Mouse (Mus musculus) forebrain, postnatal 0 days (tissue): Measurements from ENCODE around the gene Slc25a34. TPM values are rescaled to one million over a fixed set of nuclear protein-coding genes. Genes with fewer than 3 reads are reported as not detected.

ENCODE experiments used
- ATAC-seq: fragments of 200-750 bp; cut with Nextera tagmentation; 2 replicates; pipeline ENCODE4 v1.8.0; 2017; ENCODE audit warnings: mild to moderate bottlenecking, moderate library complexity
- DNase-seq: peaks from one replicate; pipeline ENCODE4 v3.0.0-alpha.2; 2015
- H3K27ac ChIP-seq: fragments of 300-500 bp; sonication (generic); 2 replicates; pipeline ENCODE4 v1.5.1; 2014; ENCODE audit warnings: low read depth, mild to moderate bottlenecking, antibody characterized with exemption, low read length, moderate library complexity, mixed read lengths
- H3K27me3 ChIP-seq: fragments of 300-500 bp; sonication (generic); 2 replicates; pipeline ENCODE4 v1.6.1; 2014; ENCODE audit warnings: mild to moderate bottlenecking, low read length, mixed read lengths; ENCODE audit not compliant: insufficient read depth
- H3K36me3 ChIP-seq: fragments of 300-500 bp; sonication (generic); 2 replicates; pipeline ENCODE4 v1.6.1; 2014; ENCODE audit warnings: mild to moderate bottlenecking, moderate library complexity; ENCODE audit not compliant: insufficient read depth
- H3K4me1 ChIP-seq: fragments of 300-500 bp; sonication (generic); 2 replicates; pipeline ENCODE4 v1.6.1; 2014; ENCODE audit warnings: antibody characterized with exemption; ENCODE audit not compliant: insufficient read depth
- H3K4me2 ChIP-seq: fragments of 300-500 bp; sonication (generic); 2 replicates; pipeline ENCODE4 v1.6.1; 2014; ENCODE audit warnings: low read depth, mild to moderate bottlenecking, moderate library complexity
- H3K4me3 ChIP-seq: fragments of 300-500 bp; sonication (generic); 2 replicates; pipeline ENCODE4 v1.5.1; 2014; ENCODE audit warnings: low read depth, low read length, mixed read lengths
- H3K9ac ChIP-seq: fragments of 300-500 bp; sonication (generic); 2 replicates; pipeline ENCODE4 v1.6.1; 2014; ENCODE audit warnings: mild to moderate bottlenecking
- H3K9me3 ChIP-seq: fragments of 300-500 bp; sonication (generic); 2 replicates; pipeline ENCODE4 v1.6.1; 2016; ENCODE audit warnings: low read length
- CTCF ChIP-seq: sonication (generic); IDR thresholded peaks from 2 replicates; pipeline ENCODE4 v1.5.1; 2016; ENCODE audit warnings: antibody characterized with exemption, control low read depth, low read depth
- WGBS: fragments of 180-500 bp; shearing (Covaris S2); extraction: QIAGEN DNeasy Blood & Tissue Kit; methylation state at CpG from one replicate; pipeline ENCODE4 v1.1.7; 2014; 5-methylcytosine and 5-hydroxymethylcytosine counted together
- polyA plus RNA-seq: library from polyadenylated mRNA; unstranded; fragments of >200 nt; fragmentation: Nextera tagmentation; extraction: Ambion mirVana; gene quantifications from 2 replicates; pipeline ENCODE4 v1.2.1, GENCODE M21; 2015
- total RNA-seq: library from RNA; depleted of rRNA; stranded (reverse); fragments of >200 nt; gene quantifications from 2 replicates; pipeline ENCODE4 v1.2.3, GENCODE M21; 2014

The Slc25a34 gene
- total and polyA plus RNA-seq, 2 experiments from 2014 or later = 1.1 to 4.0 TPM

GRCm38 (mm10) chr4:141645988-141646387 is 22.4 kb upstream of the Slc25a34 start:
- no peak for ATAC-seq
- H3K4me3 ChIP-seq = no peak overlapping the region
- no peaks in the 10 kb centered on the region for H3K9me3 ChIP-seq
- H3K9ac ChIP-seq = no peak overlapping the region
- no peak for DNase-seq
- no peak overlapping the region for H3K4me2 ChIP-seq
- H3K27me3 ChIP-seq = no peaks in the 10 kb centered on the region
- peaks cover 16% of the 10 kb centered on the region for H3K36me3 ChIP-seq
- H3K4me1 ChIP-seq = no peaks in the 10 kb centered on the region
- no peak for TF ChIP-seq CTCF
- no peak overlapping the region for H3K27ac ChIP-seq
- 96% methylated on average over 8 of the region's 8 CpGs for WGBS

GRCm38 (mm10) chr4:141643118-141643855 is 19.7 kb upstream of the Slc25a34 start:
- TF ChIP-seq CTCF = no peak
- no peak overlapping the region for H3K9ac ChIP-seq
- no peak overlapping the region for H3K4me3 ChIP-seq
- no peaks in the 10 kb centered on the region for H3K4me1 ChIP-seq
- DNase-seq (peak; percentile 66), ATAC-seq (peak; percentile 70)
- H3K27me3 ChIP-seq = no peaks in the 10 kb centered on the region
- 21% methylated on average over 7 of the region's 7 CpGs for WGBS
- no peaks in the 10 kb centered on the region for H3K9me3 ChIP-seq
- H3K4me2 ChIP-seq = no peak overlapping the region
- H3K27ac ChIP-seq = peak overlapping the region; percentile 66
- peaks cover 35% of the 10 kb centered on the region for H3K36me3 ChIP-seq

GRCm38 (mm10) chr4:141641961-141642811 is 18.6 kb upstream of the Slc25a34 start:
- Histone ChIP-seq H3K27ac (no peak overlapping the region), H3K9ac (no peak overlapping the region), H3K27me3 (no peaks in the 10 kb centered on the region), H3K4me1 (no peaks in the 10 kb centered on the region), H3K36me3 (peaks cover 41% of the 10 kb centered on the region), H3K4me3 (no peak overlapping the region), H3K9me3 (no peaks in the 10 kb centered on the region), H3K4me2 (no peak overlapping the region)
- no peak for ATAC-seq
- TF ChIP-seq CTCF = no peak
- DNase-seq = no peak
- 92% methylated on average over 25 of the region's 25 CpGs for WGBS

GRCm38 (mm10) chr4:141641353-141641771 is 17.7 kb upstream of the Slc25a34 start:
- H3K9ac ChIP-seq = no peak overlapping the region
- no peaks in the 10 kb centered on the region for H3K9me3 ChIP-seq
- DNase-seq = no peak
- H3K4me3 ChIP-seq = no peak overlapping the region
- no peak for ATAC-seq
- no peak for TF ChIP-seq CTCF
- no peak overlapping the region for H3K27ac ChIP-seq
- H3K36me3 ChIP-seq = peaks cover 50% of the 10 kb centered on the region
- no peak overlapping the region for H3K4me2 ChIP-seq
- 87% methylated on average over 7 of the region's 7 CpGs for WGBS
- H3K4me1 ChIP-seq = no peaks in the 10 kb centered on the region
- no peaks in the 10 kb centered on the region for H3K27me3 ChIP-seq

GRCm38 (mm10) chr4:141639474-141639873 is 15.9 kb upstream of the Slc25a34 start:
- Histone ChIP-seq H3K9me3 (no peaks in the 10 kb centered on the region), H3K4me1 (no peaks in the 10 kb centered on the region), H3K36me3 (peaks cover 58% of the 10 kb centered on the region), H3K27ac (no peak overlapping the region), H3K4me2 (no peak overlapping the region), H3K4me3 (no peak overlapping the region), H3K9ac (no peak overlapping the region), H3K27me3 (no peaks in the 10 kb centered on the region)
- 62% methylated on average over 11 of the region's 11 CpGs for WGBS
- DNase-seq (no peak), ATAC-seq (no peak)
- TF ChIP-seq CTCF = no peak

- H3K9me3 ChIP-seq = no peaks in the 10 kb centered on the region
- no peaks in the 10 kb centered on the region for H3K27me3 ChIP-seq
- no peak overlapping the region for H3K9ac ChIP-seq
- no peaks in the 10 kb centered on the region for H3K4me1 ChIP-seq
- no peak overlapping the region for H3K27ac ChIP-seq
- no peak for TF ChIP-seq CTCF
- peaks cover 72% of the 10 kb centered on the region for H3K36me3 ChIP-seq
- ATAC-seq (no peak), DNase-seq (no peak)
- no peak overlapping the region for H3K4me3 ChIP-seq
- WGBS = 93% methylated on average over 5 of the region's 5 CpGs
- no peak overlapping the region for H3K4me2 ChIP-seq
Measured at GRCm38 (mm10) chr4:141636693-141637092, 13.1 kb upstream of the Slc25a34 start.

- Histone ChIP-seq H3K36me3 (peaks cover 72% of the 10 kb centered on the region), H3K27me3 (no peaks in the 10 kb centered on the region), H3K4me2 (no peak overlapping the region), H3K27ac (no peak overlapping the region), H3K4me1 (no peaks in the 10 kb centered on the region), H3K9me3 (no peaks in the 10 kb centered on the region), H3K4me3 (no peak overlapping the region), H3K9ac (no peak overlapping the region)
- no peak for DNase-seq
- no peak for TF ChIP-seq CTCF
- no peak for ATAC-seq
- 86% methylated on average over 9 of the region's 9 CpGs for WGBS
Measured at GRCm38 (mm10) chr4:141635991-141636390, 12.4 kb upstream of the Slc25a34 start.
